Mouse (Mus musculus) embryonic facial prominence, embryonic 15.5 days (tissue): ENCODE data around the gene Hgd. TPM values are rescaled to one million over a fixed set of nuclear protein-coding genes. Genes with fewer than 3 reads are reported as not detected.

Experiments
- ATAC-seq: fragments of 200-750 bp; cut with Nextera tagmentation; 2 replicates; pipeline ENCODE4 v1.8.0; 2017; ENCODE audit warnings: low read depth, moderate TSS enrichment; ENCODE audit not compliant: insufficient number of reproducible peaks, low FRiP score, low TSS enrichment
- H3K27ac ChIP-seq: fragments of 300-500 bp; sonication (generic); replicated peaks from 2 replicates; pipeline ENCODE4 v1.5.1; 2015; ENCODE audit warnings: mild to moderate bottlenecking, inconsistent platforms
- H3K27me3 ChIP-seq: fragments of 300-500 bp; sonication (generic); 2 replicates; pipeline ENCODE4 v1.6.1; 2015; ENCODE audit warnings: inconsistent platforms
- H3K36me3 ChIP-seq: fragments of 300-500 bp; sonication (generic); 2 replicates; pipeline ENCODE4 v1.6.1; 2015; ENCODE audit warnings: mild to moderate bottlenecking, inconsistent platforms
- H3K4me1 ChIP-seq: fragments of 300-500 bp; sonication (generic); 2 replicates; pipeline ENCODE4 v1.6.1; 2015; ENCODE audit warnings: inconsistent platforms
- H3K4me2 ChIP-seq: fragments of 300-500 bp; sonication (generic); replicated peaks from 2 replicates; pipeline ENCODE4 v1.6.1; 2015; ENCODE audit warnings: mild to moderate bottlenecking, inconsistent platforms
- H3K4me3 ChIP-seq: fragments of 300-500 bp; sonication (generic); replicated peaks from 2 replicates; pipeline ENCODE4 v1.5.1; 2015; ENCODE audit warnings: mild to moderate bottlenecking, inconsistent platforms
- H3K9ac ChIP-seq: fragments of 300-500 bp; sonication (generic); 2 replicates; pipeline ENCODE4 v1.6.1; 2015; ENCODE audit warnings: inconsistent platforms
- H3K9me3 ChIP-seq: fragments of 300-500 bp; sonication (generic); replicated peaks from 2 replicates; pipeline ENCODE4 v1.6.1; 2016; ENCODE audit warnings: inconsistent platforms
- WGBS: fragments of 180-500 bp; shearing (Covaris S2); methylation state at CpG from one replicate; pipeline ENCODE4 v1.1.7; 2015; 5-methylcytosine and 5-hydroxymethylcytosine counted together
- polyA plus RNA-seq: library from polyadenylated mRNA; unstranded; fragments of >200 nt; fragmentation: Nextera tagmentation; extraction: Ambion mirVana; gene quantifications from 2 replicates; pipeline ENCODE4 v1.2.1, GENCODE M21; 2015

Hgd gene
- polyA plus RNA-seq, 1 experiment from 2014 or later = not detected

DNA sequence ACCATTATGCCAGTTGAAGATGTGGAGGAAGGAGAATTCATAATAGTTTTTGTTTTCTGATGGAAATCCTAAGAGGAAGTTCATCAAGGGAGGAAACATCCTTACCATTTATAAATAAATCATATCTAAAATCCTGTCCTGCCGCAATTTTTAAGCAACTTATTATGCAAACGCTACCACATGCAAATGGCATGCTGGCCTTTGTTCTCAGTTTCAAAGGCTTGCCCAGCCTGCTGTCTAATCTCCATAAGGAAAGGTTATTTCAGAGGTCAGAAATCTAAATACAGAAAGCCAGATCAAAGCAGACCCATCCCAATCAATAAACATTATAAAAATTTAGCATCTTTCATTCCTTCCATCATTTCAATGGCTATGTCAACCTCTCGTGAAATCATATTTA is 1.9 kb downstream of the Hgd start:
- H3K4me2 ChIP-seq = no peak overlapping the region
- no peaks in the 10 kb centered on the region for H3K27me3 ChIP-seq
- WGBS = 77% methylated on average over 3 of the region's 3 CpGs
- H3K36me3 ChIP-seq = no peaks in the 10 kb centered on the region
- no peak for ATAC-seq
- peaks cover 13% of the 10 kb centered on the region for H3K4me1 ChIP-seq
- H3K9me3 ChIP-seq = no peaks in the 10 kb centered on the region
- H3K27ac ChIP-seq = no peak overlapping the region
- no peak overlapping the region for H3K9ac ChIP-seq
- no peak overlapping the region for H3K4me3 ChIP-seq

DNA sequence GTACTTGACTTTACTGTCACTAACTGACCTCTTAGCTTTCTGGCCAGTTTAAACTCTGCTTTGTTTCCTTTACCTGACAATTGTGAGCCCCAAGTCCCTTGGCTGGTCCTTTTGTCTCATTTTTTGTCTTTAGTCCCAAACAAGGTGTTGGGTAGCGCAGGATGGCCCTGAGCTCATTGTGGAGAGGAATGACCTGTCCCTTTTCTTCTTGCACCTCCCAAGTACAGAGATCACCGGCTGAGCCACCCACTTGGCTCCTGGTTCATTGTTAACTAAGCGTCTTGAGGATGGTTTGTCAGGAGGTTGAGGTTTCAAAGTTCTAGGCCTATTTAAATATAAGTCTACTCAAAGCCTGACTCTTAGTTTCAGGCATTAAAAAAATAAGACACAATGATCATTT is 3.4 kb downstream of the Hgd start:
- no peak overlapping the region for H3K4me2 ChIP-seq
- H3K36me3 ChIP-seq = no peaks in the 10 kb centered on the region
- no peak overlapping the region for H3K9ac ChIP-seq
- WGBS = 92% methylated on average over 3 of the region's 3 CpGs
- H3K4me3 ChIP-seq = no peak overlapping the region
- no peaks in the 10 kb centered on the region for H3K9me3 ChIP-seq
- H3K27ac ChIP-seq = no peak overlapping the region
- peaks cover 13% of the 10 kb centered on the region for H3K4me1 ChIP-seq
- H3K27me3 ChIP-seq = no peaks in the 10 kb centered on the region
- ATAC-seq = no peak

DNA sequence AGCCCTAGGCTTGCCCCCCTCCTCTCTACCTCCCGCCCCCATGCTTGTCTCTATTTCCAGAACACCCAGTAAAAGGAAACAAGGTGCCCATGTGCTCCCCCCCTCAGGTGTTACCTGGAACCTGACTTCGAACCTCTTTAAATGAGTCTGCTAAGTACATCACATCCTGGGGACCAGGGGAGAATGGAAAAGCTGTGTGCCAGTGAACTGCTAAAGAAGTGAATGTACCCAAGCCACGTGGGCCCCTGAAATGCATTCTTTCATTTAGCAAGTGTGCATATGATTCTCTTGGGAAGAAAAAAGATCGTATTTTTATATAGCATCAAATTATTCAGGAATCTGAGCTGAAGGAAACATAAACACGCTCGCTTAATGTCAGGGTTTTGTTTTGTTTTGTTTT is 3.8 kb downstream of the Hgd start:
- H3K36me3 ChIP-seq = no peaks in the 10 kb centered on the region
- H3K27me3 ChIP-seq = no peaks in the 10 kb centered on the region
- H3K4me3 ChIP-seq = peak overlapping the region; percentile 31
- peak overlapping the region; percentile 66 for H3K27ac ChIP-seq
- no peak for ATAC-seq
- H3K9ac ChIP-seq = no peak overlapping the region
- H3K9me3 ChIP-seq = no peaks in the 10 kb centered on the region
- H3K4me2 ChIP-seq = peak overlapping the region; percentile 56
- 26% methylated on average over 6 of the region's 6 CpGs for WGBS
- H3K4me1 ChIP-seq = peaks cover 13% of the 10 kb centered on the region

DNA sequence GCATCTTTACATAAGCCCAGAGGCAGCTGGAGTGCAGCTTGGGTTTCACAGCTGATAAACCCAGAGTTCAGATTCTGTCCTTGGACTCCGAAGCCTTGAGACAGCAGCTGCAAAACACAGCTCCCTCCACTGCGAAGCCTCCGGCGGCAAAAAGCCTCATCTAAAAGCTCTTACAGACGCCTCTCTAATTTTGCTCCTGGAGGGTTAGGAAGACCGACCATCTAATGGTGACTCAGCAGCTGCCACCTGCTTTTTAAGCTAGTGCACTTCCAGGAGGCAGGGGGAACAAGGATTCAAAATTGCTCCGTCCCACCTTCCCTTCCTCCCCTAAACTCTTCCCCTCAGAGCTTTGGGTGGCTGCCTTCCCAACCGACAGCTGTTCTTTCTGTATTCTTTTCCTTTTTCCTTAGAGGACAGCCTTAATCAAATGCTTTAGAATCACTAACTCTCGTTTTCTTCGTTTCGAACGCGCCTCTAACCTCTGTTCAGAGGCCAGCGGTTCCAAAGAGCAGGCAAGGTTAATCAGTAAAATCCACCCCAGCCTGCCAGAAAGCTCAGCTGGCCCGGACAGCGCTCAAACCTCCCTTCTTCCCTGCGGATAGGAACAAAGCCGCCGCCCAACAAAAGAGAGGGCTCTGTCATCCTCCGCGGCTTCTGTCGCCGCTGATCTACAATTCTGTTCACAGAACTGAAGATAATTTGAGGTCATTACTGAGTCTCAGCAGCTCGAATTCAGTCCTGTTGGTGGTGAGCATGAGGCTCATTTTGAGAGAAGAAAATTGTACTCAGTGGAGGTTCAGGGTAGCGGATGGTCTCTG is 4.5 kb downstream of the Hgd start:
- WGBS = 2% methylated on average over 25 of the region's 25 CpGs
- Histone ChIP-seq H3K27ac (peak overlapping the region; percentile 66), H3K9me3 (no peaks in the 10 kb centered on the region), H3K4me2 (peak overlapping the region; percentile 56), H3K27me3 (no peaks in the 10 kb centered on the region), H3K4me1 (peaks cover 13% of the 10 kb centered on the region), H3K9ac (0 out of 2 replicates have a peak overlapping the region, but pooled peaks have one; percentile 9), H3K4me3 (peak overlapping the region; percentile 31), H3K36me3 (no peaks in the 10 kb centered on the region)
- ATAC-seq = peak; percentile 69

DNA sequence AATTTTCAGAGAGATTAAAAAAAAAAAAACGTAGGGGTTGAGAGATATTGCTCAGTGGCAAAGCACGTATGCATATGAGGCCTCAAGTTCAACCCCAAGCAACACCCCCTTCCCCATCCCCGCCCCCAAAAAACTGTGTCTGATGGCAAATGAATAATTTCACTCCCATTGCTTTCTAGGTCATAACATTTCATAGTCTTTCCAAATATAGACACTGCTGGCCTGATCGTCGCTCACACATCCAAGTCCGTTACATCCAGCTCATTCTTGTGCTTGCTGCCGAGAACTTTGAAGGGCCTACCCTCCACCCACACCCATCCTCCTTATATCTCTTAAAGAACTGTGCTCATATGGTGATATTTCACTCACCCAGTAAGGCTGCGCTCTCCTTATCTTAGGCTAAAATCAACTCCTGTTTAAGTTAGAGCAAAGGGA is 5.2 kb downstream of the Hgd start:
- H3K4me2 ChIP-seq = no peak overlapping the region
- WGBS = 71% methylated on average over 8 of the region's 8 CpGs
- no peaks in the 10 kb centered on the region for H3K27me3 ChIP-seq
- no peak overlapping the region for H3K4me3 ChIP-seq
- no peaks in the 10 kb centered on the region for H3K36me3 ChIP-seq
- H3K9me3 ChIP-seq = no peaks in the 10 kb centered on the region
- no peak overlapping the region for H3K27ac ChIP-seq
- no peak for ATAC-seq
- no peak overlapping the region for H3K9ac ChIP-seq
- peaks cover 13% of the 10 kb centered on the region for H3K4me1 ChIP-seq

DNA sequence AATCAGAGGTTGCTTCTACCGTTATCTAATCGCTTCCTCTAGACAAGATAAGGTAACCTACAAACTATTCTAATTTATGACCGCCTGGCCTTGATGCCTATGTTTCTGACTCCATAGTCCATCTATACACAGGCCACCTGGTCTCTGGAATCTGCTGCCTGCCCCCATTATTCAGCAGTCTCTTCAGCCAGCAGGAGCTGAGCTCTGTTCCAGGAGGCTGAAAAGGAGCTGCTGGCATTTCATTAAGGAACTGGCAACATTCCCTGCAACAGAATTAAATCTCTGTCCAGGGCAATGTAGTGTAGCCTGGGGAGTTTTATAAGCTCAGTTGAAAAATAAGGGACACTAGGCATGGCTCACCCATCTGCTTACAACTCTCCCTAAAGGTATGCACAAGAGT is 11.0 kb downstream of the Hgd start:
- H3K36me3 ChIP-seq = no peaks in the 10 kb centered on the region
- H3K4me1 ChIP-seq = no peaks in the 10 kb centered on the region
- no peak overlapping the region for H3K9ac ChIP-seq
- ATAC-seq = no peak
- H3K27ac ChIP-seq = no peak overlapping the region
- H3K4me3 ChIP-seq = no peak overlapping the region
- 89% methylated on average over 3 of the region's 3 CpGs for WGBS
- no peaks in the 10 kb centered on the region for H3K9me3 ChIP-seq
- H3K27me3 ChIP-seq = no peaks in the 10 kb centered on the region
- no peak overlapping the region for H3K4me2 ChIP-seq

DNA sequence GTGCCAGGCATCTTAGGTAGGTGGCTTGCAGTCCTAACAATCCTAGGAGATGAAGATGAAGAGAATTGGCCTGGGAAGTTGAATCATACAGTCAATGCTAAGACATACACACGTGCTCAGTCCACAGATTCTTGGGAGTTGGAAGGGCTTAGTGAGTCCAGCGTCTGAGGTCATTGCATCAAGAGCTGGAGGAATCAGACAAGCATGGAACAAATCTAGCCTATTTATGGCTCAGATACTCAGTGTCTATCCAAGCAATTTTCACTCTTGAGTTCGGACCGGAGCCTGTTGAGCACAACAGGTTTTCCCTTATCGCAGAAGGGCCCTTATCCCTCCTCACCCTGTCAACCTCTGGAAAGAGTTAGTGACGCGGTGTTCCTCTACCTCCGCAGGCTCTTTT is 11.6 kb downstream of the Hgd start:
- H3K4me2 ChIP-seq = no peak overlapping the region
- H3K9ac ChIP-seq = no peak overlapping the region
- H3K27me3 ChIP-seq = no peaks in the 10 kb centered on the region
- no peaks in the 10 kb centered on the region for H3K9me3 ChIP-seq
- no peaks in the 10 kb centered on the region for H3K36me3 ChIP-seq
- H3K27ac ChIP-seq = no peak overlapping the region
- no peaks in the 10 kb centered on the region for H3K4me1 ChIP-seq
- no peak overlapping the region for H3K4me3 ChIP-seq
- ATAC-seq = no peak
- WGBS = 87% methylated on average over 8 of the region's 8 CpGs

DNA sequence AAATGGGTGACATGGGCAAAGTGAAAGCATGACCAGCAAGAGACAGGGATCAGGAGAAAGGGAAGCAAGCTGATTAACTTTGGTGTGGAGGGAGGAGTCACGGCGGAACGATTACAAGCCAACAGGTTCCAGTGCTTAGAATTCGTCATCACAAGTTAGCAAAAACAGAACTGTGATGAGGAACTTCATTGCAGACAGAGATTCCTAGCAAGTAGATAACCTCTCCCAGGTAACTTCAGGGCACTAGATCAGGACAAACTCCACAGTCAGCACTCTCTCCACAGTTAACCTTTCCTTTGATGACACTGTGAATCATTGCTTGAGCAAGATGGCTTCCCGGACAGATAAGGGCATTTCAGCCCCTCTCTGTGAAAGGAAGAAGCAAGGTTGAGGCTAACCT is 17.5 kb downstream of the Hgd start:
- no peak overlapping the region for H3K4me2 ChIP-seq
- 71% methylated on average over 5 of the region's 5 CpGs for whole genome bisulfite sequencing
- no peak for ATAC-seq
- no peaks in the 10 kb centered on the region for H3K9me3 ChIP-seq
- no peaks in the 10 kb centered on the region for H3K36me3 ChIP-seq
- no peaks in the 10 kb centered on the region for H3K4me1 ChIP-seq
- no peak overlapping the region for H3K9ac ChIP-seq
- H3K27ac ChIP-seq = no peak overlapping the region
- H3K27me3 ChIP-seq = no peaks in the 10 kb centered on the region
- H3K4me3 ChIP-seq = no peak overlapping the region

DNA sequence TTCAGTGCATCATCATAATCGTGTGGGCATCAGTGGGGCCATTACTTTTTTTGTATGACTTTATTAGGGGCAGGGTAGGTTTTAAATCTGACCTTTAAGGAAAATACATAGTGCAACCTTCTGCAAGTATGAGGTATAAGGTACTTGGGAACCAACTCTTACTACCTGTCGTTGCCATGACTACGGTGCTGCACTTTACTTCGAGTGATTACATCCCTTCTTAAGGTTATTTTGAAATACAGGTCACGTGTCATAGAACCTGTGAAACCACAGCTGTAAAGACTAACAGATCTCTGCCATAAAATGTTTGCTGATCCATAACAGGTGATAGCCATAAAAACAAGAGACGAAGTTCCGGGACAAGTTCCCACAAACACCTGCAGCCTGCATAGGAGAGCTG is 18.5 kb downstream of the Hgd start:
- Histone ChIP-seq H3K36me3 (no peaks in the 10 kb centered on the region), H3K9me3 (no peaks in the 10 kb centered on the region), H3K4me3 (no peak overlapping the region), H3K27me3 (no peaks in the 10 kb centered on the region), H3K27ac (no peak overlapping the region), H3K9ac (no peak overlapping the region), H3K4me2 (no peak overlapping the region), H3K4me1 (no peaks in the 10 kb centered on the region)
- WGBS = 84% methylated on average over 7 of the region's 7 CpGs
- no peak for ATAC-seq

DNA sequence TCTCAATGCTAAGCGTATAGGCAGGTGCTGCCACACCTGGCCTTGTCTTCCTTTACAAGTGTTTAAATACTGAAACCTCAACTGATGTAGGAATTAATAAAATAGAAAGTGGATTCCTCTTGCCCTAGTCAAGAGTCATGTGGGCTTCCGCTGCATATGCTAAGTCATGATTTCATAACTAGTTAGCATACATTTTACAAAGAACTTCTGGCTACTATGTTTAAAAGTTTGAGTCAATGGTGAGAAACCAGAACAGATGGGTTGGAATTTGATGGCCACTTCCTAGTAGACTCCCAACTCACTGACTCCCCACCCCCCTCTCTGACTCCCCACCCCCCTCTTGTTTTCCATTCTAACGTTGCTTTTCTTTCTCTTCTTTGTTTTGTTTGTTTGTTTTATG is 19.4 kb downstream of the Hgd start:
- H3K27me3 ChIP-seq = no peaks in the 10 kb centered on the region
- no peak for ATAC-seq
- WGBS = 76% methylated on average over 3 of the region's 3 CpGs
- no peak overlapping the region for H3K4me3 ChIP-seq
- H3K4me1 ChIP-seq = no peaks in the 10 kb centered on the region
- no peaks in the 10 kb centered on the region for H3K9me3 ChIP-seq
- H3K9ac ChIP-seq = no peak overlapping the region
- no peak overlapping the region for H3K4me2 ChIP-seq
- H3K27ac ChIP-seq = no peak overlapping the region
- no peaks in the 10 kb centered on the region for H3K36me3 ChIP-seq

DNA sequence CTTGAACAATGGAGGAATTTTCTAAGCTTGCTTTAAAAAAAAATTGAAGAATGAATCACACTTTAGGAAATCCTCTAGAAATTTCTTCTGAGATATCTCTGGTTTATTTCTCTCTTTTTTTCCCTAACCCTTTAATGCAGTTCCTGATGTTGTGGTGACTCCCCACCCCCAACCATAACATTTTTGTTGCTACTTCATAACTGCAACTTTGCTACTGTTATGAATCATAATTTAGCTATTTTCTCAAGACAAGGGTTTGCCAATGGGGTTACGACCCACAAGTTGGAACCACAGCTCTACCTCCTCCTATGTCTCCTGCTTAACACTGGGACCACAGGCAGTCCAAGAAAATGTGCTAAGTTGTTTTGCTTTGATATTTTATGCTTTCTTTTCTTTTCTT is 23.5 kb downstream of the Hgd start:
- 94% methylated on average over 1 of the region's 1 CpGs for WGBS
- ATAC-seq = no peak
- H3K9me3 ChIP-seq = no peaks in the 10 kb centered on the region

DNA sequence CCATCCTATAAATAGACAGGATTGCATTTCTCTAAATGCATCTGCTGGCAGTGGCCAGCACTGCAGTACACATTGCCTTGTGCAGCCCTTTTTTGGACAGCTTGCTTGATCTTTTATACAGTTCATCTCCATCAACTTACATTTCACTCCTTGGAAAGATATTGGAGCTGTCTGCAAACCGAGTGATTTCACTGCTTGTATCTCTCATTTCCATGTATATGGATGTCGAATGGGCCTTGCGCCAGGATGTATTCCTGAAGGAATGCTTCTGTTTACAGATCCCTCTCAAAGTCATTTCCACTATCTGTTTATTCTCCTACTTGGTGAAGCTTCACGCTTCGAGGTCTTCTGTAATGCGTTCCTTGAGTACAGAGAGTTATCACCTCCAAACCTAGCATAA is 24.3 kb downstream of the Hgd start:
- no peak overlapping the region for H3K4me2 ChIP-seq
- 82% methylated on average over 6 of the region's 6 CpGs for WGBS
- ATAC-seq = no peak
- H3K4me1 ChIP-seq = no peaks in the 10 kb centered on the region
- no peaks in the 10 kb centered on the region for H3K9me3 ChIP-seq
- H3K9ac ChIP-seq = no peak overlapping the region
- no peak overlapping the region for H3K27ac ChIP-seq
- no peaks in the 10 kb centered on the region for H3K27me3 ChIP-seq
- no peaks in the 10 kb centered on the region for H3K36me3 ChIP-seq
- no peak overlapping the region for H3K4me3 ChIP-seq

More for the DNA sequence above, 23.5 kb downstream of the Hgd start:
- no peak overlapping the region for H3K4me3 ChIP-seq
- no peaks in the 10 kb centered on the region for H3K36me3 ChIP-seq
- no peaks in the 10 kb centered on the region for H3K27me3 ChIP-seq
- no peak overlapping the region for H3K4me2 ChIP-seq
- H3K4me1 ChIP-seq = no peaks in the 10 kb centered on the region
- H3K9ac ChIP-seq = no peak overlapping the region
- H3K27ac ChIP-seq = no peak overlapping the region
